Mouse (Mus musculus) forebrain, embryonic 11.5 days (tissue): ENCODE measurements around the gene E2f4. TPM values are rescaled to one million over a fixed set of nuclear protein-coding genes. Genes with fewer than 3 reads are reported as not detected.
A peak's percentile ranks its signal among the peaks of the same experiment; 100 is the strongest.

Source experiments
- ATAC-seq: fragments of 200-750 bp; cut with Nextera tagmentation; replicated peaks from 2 replicates; pipeline ENCODE4 v1.8.0; 2017; ENCODE audit warnings: moderate TSS enrichment; ENCODE audit not compliant: low FRiP score
- DNase-seq: peaks from one replicate; pipeline ENCODE4 v3.0.0-alpha.2; 2017; ENCODE audit warnings: low spot score
- H3K27ac ChIP-seq: fragments of 300-500 bp; sonication (generic); 2 replicates; pipeline ENCODE4 v1.5.1; 2014; ENCODE audit warnings: low read depth, low read length
- H3K27me3 ChIP-seq: fragments of 300-500 bp; sonication (generic); 2 replicates; pipeline ENCODE4 v1.6.1; 2014; ENCODE audit warnings: mild to moderate bottlenecking, low read length, mixed read lengths; ENCODE audit not compliant: control insufficient read depth, insufficient read depth
- H3K36me3 ChIP-seq: fragments of 300-500 bp; sonication (generic); 2 replicates; pipeline ENCODE4 v1.6.1; 2014; ENCODE audit warnings: mild to moderate bottlenecking, low read length, moderate library complexity, mixed read lengths; ENCODE audit not compliant: control insufficient read depth, insufficient read depth
- H3K4me1 ChIP-seq: fragments of 300-500 bp; sonication (generic); replicated peaks from 2 replicates; pipeline ENCODE4 v1.6.1; 2014; ENCODE audit warnings: low read length, mixed read lengths; ENCODE audit not compliant: control insufficient read depth, insufficient read depth
- H3K4me2 ChIP-seq: fragments of 300-500 bp; sonication (generic); 2 replicates; pipeline ENCODE4 v1.6.1; 2014; ENCODE audit warnings: low read depth, mild to moderate bottlenecking, low read length, moderate library complexity, mixed read lengths; ENCODE audit not compliant: severe bottlenecking
- H3K4me3 ChIP-seq: fragments of 300-500 bp; sonication (generic); 2 replicates; pipeline ENCODE4 v1.5.1; 2014; ENCODE audit warnings: low read depth, low read length
- H3K9ac ChIP-seq: fragments of 300-500 bp; sonication (generic); 2 replicates; pipeline ENCODE4 v1.6.1; 2014; ENCODE audit warnings: low read length
- H3K9me3 ChIP-seq: fragments of 300-500 bp; sonication (generic); 2 replicates; pipeline ENCODE4 v1.6.1; 2016; ENCODE audit warnings: low read length, mixed read lengths; ENCODE audit not compliant: control insufficient read depth
- WGBS: fragments of 180-500 bp; shearing (Covaris S2); extraction: QIAGEN DNeasy Blood & Tissue Kit; methylation state at CpG from one replicate; pipeline ENCODE4 v1.1.7; 2014; 5-methylcytosine and 5-hydroxymethylcytosine counted together
- polyA plus RNA-seq: library from polyadenylated mRNA; unstranded; fragments of >200 nt; fragmentation: Nextera tagmentation; extraction: Ambion mirVana; gene quantifications from 2 replicates; pipeline ENCODE4 v1.2.1, GENCODE M21; 2014

E2f4 gene
- 122 and 135 TPM in 2 replicates for polyA plus RNA-seq

DNA sequence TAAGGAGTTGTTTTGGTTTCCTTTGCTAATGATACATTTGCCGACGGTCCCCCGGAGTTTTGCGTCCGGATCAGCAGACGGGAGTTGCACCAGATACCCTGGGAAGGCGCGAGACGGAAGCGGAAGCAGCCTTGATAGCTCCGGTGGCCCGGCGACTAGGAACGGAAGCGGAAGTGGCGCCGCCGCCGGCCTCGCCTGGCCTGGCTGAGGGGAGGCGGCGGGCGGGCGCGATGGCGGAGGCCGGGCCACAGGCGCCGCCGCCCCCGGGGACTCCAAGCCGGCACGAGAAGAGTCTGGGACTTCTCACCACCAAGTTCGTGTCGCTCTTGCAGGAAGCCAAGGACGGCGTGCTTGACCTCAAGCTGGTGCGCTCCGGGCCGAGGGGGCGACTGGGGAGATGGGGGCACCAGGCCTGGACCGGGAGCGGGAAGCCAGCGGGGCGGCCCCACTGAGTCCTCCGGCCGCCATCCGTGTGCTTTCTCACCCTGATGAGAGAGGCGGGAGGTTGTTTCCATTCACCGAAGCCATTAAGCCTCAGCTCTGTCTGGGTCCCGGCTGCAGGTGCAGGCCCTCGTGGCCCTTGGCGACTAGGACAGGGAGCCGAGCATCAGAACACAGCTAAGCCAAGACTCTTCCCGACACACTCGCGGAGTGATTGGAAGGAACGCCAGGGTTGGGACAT is at the start of gene E2f4:
E2f4 (plus strand) TSS at position 153 of the 682 bp plus-strand sequence.
- H3K9me3 ChIP-seq, result no peaks in the 10 kb centered on the region
- under 1% methylated on average over 58 of the region's 58 CpGs for WGBS

DNA sequence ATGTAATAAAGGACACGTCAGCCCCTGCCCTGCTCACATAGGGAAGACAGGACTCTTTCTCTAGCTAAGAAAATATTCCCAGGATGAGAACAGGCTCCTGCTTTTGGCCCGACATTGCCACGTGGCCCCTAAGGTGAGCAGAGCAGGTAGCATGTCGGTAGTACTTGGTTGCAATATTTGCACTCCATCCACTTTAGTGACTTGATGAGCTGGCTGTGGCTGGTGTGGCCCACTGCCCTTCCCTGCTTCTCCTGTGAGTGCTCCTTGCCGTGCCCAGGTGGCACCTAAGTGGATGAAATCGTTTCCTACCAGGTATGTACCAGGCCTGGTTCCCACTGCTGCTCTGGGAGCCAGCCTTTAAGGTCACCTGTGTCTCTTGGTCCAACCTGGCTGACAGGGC is 45.5 kb upstream of the E2f4 start:
- Histone ChIP-seq H3K4me1 (peaks cover 5% of the 10 kb centered on the region), H3K27ac (no peak overlapping the region), H3K9ac (no peak overlapping the region), H3K36me3 (no peaks in the 10 kb centered on the region; the same call in 1 of the 2 replicates), H3K4me2 (no peak overlapping the region), H3K9me3 (no peaks in the 10 kb centered on the region), H3K27me3 (peaks cover 13% of the 10 kb centered on the region; the same call in 1 of the 2 replicates), H3K4me3 (no peak overlapping the region)
- WGBS, result 88% methylated on average over 6 of the region's 6 CpGs
- DNase-seq (no peak), ATAC-seq (no peak)

More for the DNA sequence above, at the start of gene E2f4:
- peak within 1 kb of the TSS; percentile 98 for H3K4me3 ChIP-seq
- H3K36me3 ChIP-seq, result peaks cover 15% of the 10 kb centered on the region
- peak; percentile 92 for ATAC-seq
- peak within 1 kb of the TSS; percentile 93 for H3K9ac ChIP-seq
- peak within 1 kb of the TSS; percentile 94 for H3K4me2 ChIP-seq
- H3K27ac ChIP-seq, result peak within 1 kb of the TSS; percentile 28
- H3K4me1 ChIP-seq, result peaks cover 10% of the 10 kb centered on the region
- DNase-seq, result peak; percentile 94
- no peaks in the 10 kb centered on the region for H3K27me3 ChIP-seq

DNA sequence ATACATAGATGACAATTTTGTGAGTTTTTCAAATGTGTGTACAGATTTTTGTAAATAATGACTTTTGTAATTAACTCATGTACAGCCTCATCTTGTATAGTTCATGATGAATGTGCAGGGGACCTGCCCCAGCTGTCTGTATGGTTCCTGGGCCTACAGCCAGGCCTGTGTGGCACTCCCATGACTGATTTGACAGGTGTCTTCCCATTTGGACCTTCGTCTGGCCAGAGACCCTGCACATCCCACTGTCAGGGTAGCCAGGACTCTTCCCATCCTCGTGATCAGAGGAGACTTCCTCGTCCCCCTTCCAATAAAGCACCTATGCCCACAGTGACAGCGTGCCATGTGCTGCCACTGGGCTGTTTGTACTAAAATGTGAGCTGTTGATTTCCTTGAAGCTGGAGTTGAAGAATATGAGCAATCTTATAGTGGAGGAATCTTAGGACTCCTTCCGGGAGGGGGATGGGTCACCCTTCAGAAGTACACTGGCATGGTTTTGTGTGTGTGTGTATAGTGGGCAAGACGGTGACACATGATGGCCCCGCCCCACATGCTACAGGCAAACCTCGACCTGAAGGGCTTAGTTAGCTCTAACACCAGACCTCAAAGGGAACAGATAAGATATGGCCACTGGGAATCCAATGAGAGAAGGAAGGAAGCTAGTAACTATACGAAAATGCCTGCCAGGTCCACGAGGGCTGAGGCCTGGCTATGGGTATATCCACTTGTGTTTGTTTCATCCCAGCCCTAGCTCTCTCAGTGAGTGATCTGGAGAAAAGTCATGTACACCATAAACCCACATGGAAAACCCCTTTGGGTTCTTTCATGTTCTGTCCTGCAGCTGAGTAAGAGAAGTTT is 44.6 kb upstream of the E2f4 start:
- Histone ChIP-seq H3K27me3 (peaks cover 16% of the 10 kb centered on the region), H3K36me3 (no peaks in the 10 kb centered on the region; the same call in 1 of the 2 replicates), H3K27ac (no peak overlapping the region), H3K9ac (no peak overlapping the region), H3K4me2 (no peak overlapping the region), H3K4me3 (no peak overlapping the region), H3K9me3 (no peaks in the 10 kb centered on the region), H3K4me1 (peaks cover 5% of the 10 kb centered on the region)
- DNase-seq (no peak), ATAC-seq (no peak)
- 91% methylated on average over 10 of the region's 10 CpGs for WGBS

DNA sequence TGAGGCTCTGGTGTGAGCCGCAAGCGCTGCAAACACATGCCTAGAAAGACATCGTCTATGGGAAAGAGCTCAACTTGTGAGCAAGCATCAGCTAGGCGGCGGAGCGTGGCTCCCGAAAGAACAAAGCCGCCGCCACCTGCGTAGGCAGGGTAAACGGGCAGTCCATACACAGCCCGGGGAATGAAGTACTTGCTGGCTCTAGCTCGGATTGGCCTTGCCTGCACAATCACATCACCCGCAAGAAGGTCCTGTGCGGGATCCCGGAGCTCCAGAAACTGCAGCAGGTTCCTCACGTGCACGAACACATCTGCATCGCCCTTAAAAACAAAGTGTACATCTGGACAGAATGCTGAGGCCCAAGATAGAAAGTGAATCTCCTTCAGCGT is 43.7 kb upstream of the E2f4 start:
- H3K9ac ChIP-seq, result peak overlapping the region; percentile 12; the same call in 1 of the 2 replicates
- H3K4me1 ChIP-seq, result peaks cover 6% of the 10 kb centered on the region
- H3K27ac ChIP-seq, result no peak overlapping the region; the same call in 1 of the 2 replicates
- peak; percentile 60 for DNase-seq
- H3K4me2 ChIP-seq, result peak overlapping the region; percentile 100; the same call in 1 of the 2 replicates
- peak; percentile 51 for ATAC-seq
- no peaks in the 10 kb centered on the region; the same call in 1 of the 2 replicates for H3K36me3 ChIP-seq
- WGBS, result 30% methylated on average over 20 of the region's 20 CpGs
- H3K4me3 ChIP-seq, result peak overlapping the region; percentile 51; the same call in 1 of the 2 replicates
- H3K27me3 ChIP-seq, result peaks cover 25% of the 10 kb centered on the region
- no peaks in the 10 kb centered on the region for H3K9me3 ChIP-seq

DNA sequence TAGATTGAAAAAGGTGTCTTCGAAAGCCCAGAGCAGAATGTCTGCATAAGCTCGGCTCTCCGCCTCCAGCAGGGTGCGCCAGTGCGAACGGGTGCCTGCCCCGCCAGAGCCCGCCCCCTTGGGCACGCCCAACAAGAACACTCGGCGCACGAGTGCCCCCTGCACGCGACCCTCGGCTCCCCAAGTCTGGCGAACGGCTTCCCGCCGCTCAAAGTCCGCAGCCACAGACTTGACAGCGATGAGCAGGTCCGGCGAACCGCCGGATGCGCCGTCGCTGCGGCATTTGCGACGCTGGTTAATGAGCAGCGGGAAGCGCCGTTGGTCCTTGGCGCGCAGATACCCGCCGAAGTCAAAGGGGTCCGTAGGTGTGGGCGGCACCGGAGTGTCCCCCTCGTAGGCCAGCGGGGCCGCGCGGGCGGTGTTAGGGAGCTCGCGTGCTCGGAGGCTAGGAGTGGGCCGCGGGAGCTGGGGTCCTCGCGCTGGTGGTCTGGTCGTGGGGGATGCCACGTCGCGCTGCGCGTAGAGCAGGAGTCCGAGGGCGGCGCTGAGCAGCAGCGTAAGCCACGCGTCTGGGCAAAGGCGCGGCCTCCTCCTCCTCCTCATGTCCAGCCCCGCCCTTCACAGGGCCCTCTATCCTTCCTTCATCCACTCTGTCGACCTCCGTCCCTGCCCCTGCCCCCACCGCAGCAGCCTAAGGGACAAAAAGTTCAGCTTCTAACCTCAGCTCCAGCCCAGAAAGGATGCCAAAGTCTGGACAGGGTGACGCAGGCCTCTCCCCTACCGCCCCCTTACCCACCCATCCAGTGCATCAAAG is 43.1 kb upstream of the E2f4 start:
- Histone ChIP-seq H3K4me2 (peak overlapping the region; percentile 100), H3K9ac (peak overlapping the region; percentile 71), H3K4me3 (peak overlapping the region; percentile 51), H3K27ac (no peak overlapping the region), H3K9me3 (no peaks in the 10 kb centered on the region), H3K4me1 (peaks cover 10% of the 10 kb centered on the region), H3K27me3 (peaks cover 31% of the 10 kb centered on the region), H3K36me3 (no peaks in the 10 kb centered on the region; the same call in 1 of the 2 replicates)
- under 1% methylated on average over 74 of the region's 74 CpGs for WGBS
- DNase-seq (peak; percentile 95), ATAC-seq (peak; percentile 85)

DNA sequence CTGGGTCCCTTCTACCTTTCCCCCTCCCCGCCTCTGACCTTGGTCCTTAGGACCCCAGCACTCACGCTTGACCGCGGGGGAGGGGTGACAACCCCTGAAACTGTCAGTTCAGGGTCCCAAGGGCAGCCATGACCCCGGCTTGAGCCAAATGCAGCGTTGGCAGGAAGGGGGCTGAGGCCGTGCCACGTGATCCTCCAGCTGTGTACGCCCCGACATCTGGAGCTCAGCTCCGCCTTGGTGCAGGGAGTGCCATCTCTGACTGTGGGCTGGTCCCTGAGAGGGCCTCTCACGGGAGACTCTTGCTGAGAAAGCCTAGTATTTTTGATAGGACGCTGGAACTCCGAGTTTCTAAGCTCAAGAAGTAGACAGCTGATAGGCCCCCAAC is 42.5 kb upstream of the E2f4 start, which contains the start of gene B3gnt9:
B3gnt9 (minus strand) TSS at position 188 of the 385 bp plus-strand sequence.
- Histone ChIP-seq H3K9ac (peak within 1 kb of the TSS; percentile 71), H3K4me2 (peak within 1 kb of the TSS; percentile 100), H3K27ac (no peak within 1 kb of the TSS), H3K36me3 (no peaks in the 10 kb centered on the region; the same call in 1 of the 2 replicates), H3K4me3 (peak within 1 kb of the TSS; percentile 51), H3K9me3 (no peaks in the 10 kb centered on the region), H3K4me1 (peaks cover 13% of the 10 kb centered on the region), H3K27me3 (peaks cover 36% of the 10 kb centered on the region)
- DNase-seq (peak; percentile 70), ATAC-seq (peak; percentile 24)
- WGBS, result 1% methylated on average over 14 of the region's 14 CpGs

DNA sequence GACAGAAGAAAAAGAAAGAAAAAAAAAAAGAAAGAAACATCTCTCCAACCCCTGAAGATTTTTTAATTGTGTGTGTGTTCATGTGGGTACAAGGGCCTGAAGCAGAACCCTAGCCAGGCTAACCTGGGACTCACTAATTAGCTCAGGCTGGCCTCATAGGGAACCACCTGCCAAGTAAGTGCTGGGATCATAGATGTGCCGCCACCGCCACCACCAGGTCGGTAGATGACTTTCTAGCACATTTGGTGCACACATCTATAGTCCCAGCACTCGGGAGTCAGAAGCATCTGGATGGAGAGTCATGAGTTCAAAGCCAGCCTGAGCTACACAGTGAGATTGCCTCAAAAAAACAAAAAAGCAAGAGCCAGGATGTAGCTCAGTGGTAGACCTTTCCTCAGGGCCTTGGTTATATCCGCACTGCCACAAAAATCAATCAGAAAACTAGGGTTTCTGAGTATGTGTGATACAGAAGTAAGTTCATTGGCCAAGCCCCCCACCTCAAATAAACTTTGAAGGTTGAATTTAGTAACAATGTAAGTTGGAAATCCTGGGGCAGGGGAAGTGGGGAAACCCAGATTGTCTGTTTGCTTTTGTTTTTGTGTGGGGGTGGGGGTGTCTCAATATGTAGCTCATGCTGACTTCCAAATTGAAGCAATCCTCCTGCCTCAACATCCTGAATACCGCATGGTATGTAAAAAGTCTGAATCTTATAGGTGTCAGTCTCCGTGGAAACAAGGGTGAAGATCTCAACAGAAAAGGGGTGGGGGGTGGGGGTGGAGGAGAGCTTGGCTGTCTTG is 39.9 kb upstream of the E2f4 start:
- Histone ChIP-seq H3K4me3 (no peak overlapping the region), H3K4me1 (peaks cover 14% of the 10 kb centered on the region), H3K27ac (no peak overlapping the region), H3K9me3 (no peaks in the 10 kb centered on the region), H3K36me3 (no peaks in the 10 kb centered on the region), H3K9ac (no peak overlapping the region), H3K27me3 (peaks cover 51% of the 10 kb centered on the region), H3K4me2 (no peak overlapping the region)
- no peak for DNase-seq
- 70% methylated on average over 7 of the region's 7 CpGs for WGBS
- no peak for ATAC-seq
